Mouse (Mus musculus): ENCODE measurements around the gene Rcan1. TPM values are rescaled to one million over a fixed set of nuclear protein-coding genes. Genes with fewer than 3 reads are reported as not detected.
A peak's percentile ranks its signal among the peaks of the same experiment; 100 is the strongest.

Gene Rcan1
- polyA plus RNA-seq, 1 experiment from 2014 or later: 79.7 TPM

- WGBS: 50% methylated on average over 9 of the region's 9 CpGs
- Histone ChIP-seq H3K27me3 (0 out of 2 replicates have a peak, but pooled peaks cover 2% of the 10 kb centered on the region), H3K36me3 (no peaks in the 10 kb centered on the region), H3K4me1 (replicated peaks) (peaks cover 12% of the 10 kb centered on the region; the same call in 1 of the 2 replicates), H3K27ac (replicated peaks) (no peak overlapping the region), H3K9ac (no peak overlapping the region), H3K4me2 (no peak overlapping the region), H3K9me3 (no peaks in the 10 kb centered on the region), H3K4me3 (no peak overlapping the region)
- ATAC-seq (ENCODE audit: low FRiP score, low read depth): no peak
Measured at GRCm38 (mm10) chr16:92357023-92357422, 113.6 kb downstream of the Rcan1 start.

- Histone ChIP-seq H3K4me3 (no peak overlapping the region), H3K4me2 (no peak overlapping the region), H3K9ac (no peak overlapping the region), H3K36me3 (no peaks in the 10 kb centered on the region), H3K9me3 (no peaks in the 10 kb centered on the region), H3K4me1 (replicated peaks) (peaks cover 12% of the 10 kb centered on the region; the same call in 1 of the 2 replicates), H3K27ac (replicated peaks) (no peak overlapping the region), H3K27me3 (0 out of 2 replicates have a peak, but pooled peaks cover 2% of the 10 kb centered on the region)
- WGBS: 84% methylated on average over 11 of the region's 11 CpGs
- ATAC-seq (ENCODE audit: low FRiP score, low read depth): no peak
Measured at GRCm38 (mm10) chr16:92355982-92356381, 114.7 kb downstream of the Rcan1 start.

GRCm38 (mm10) chr16:92355366-92355765 lies 115.3 kb downstream of the Rcan1 start:
- Histone ChIP-seq H3K27me3 (0 out of 2 replicates have a peak, but pooled peaks cover 2% of the 10 kb centered on the region), H3K9me3 (no peaks in the 10 kb centered on the region), H3K9ac (no peak overlapping the region), H3K36me3 (no peaks in the 10 kb centered on the region), H3K4me1 (replicated peaks) (peaks cover 12% of the 10 kb centered on the region; the same call in 1 of the 2 replicates), H3K4me3 (no peak overlapping the region), H3K4me2 (no peak overlapping the region), H3K27ac (replicated peaks) (no peak overlapping the region)
- 89% methylated on average over 5 of the region's 5 CpGs for WGBS
- no peak for ATAC-seq (ENCODE audit: low FRiP score, low read depth)

- H3K4me1 ChIP-seq (replicated peaks): peaks cover 11% of the 10 kb centered on the region; the same call in 1 of the 2 replicates
- no peaks in the 10 kb centered on the region for H3K9me3 ChIP-seq
- no peak overlapping the region for H3K4me3 ChIP-seq
- no peak for ATAC-seq (ENCODE audit: low FRiP score, low read depth)
- H3K4me2 ChIP-seq: no peak overlapping the region
- H3K27ac ChIP-seq (replicated peaks): no peak overlapping the region
- H3K27me3 ChIP-seq: 0 out of 2 replicates have a peak, but pooled peaks cover 2% of the 10 kb centered on the region
- no peak overlapping the region for H3K9ac ChIP-seq
- 74% methylated on average over 2 of the region's 2 CpGs for WGBS
- H3K36me3 ChIP-seq: no peaks in the 10 kb centered on the region
Measured at GRCm38 (mm10) chr16:92353897-92354296, 116.8 kb downstream of the Rcan1 start.

- no peak overlapping the region for H3K4me2 ChIP-seq
- no peak for ATAC-seq (ENCODE audit: low FRiP score, low read depth)
- no peaks in the 10 kb centered on the region for H3K9me3 ChIP-seq
- 0 out of 2 replicates have a peak, but pooled peaks cover 2% of the 10 kb centered on the region for H3K27me3 ChIP-seq
- no peak overlapping the region for H3K4me3 ChIP-seq
- no peak overlapping the region for H3K27ac ChIP-seq (replicated peaks)
- no peaks in the 10 kb centered on the region for H3K36me3 ChIP-seq
- H3K4me1 ChIP-seq (replicated peaks): peaks cover 10% of the 10 kb centered on the region; the same call in 1 of the 2 replicates
- 83% methylated on average over 12 of the region's 12 CpGs for WGBS
- no peak overlapping the region for H3K9ac ChIP-seq
Measured at GRCm38 (mm10) chr16:92353295-92353694, 117.4 kb downstream of the Rcan1 start.

- WGBS: 63% methylated on average over 12 of the region's 12 CpGs
- no peak overlapping the region for H3K9ac ChIP-seq
- H3K4me1 ChIP-seq (replicated peaks): peaks cover 5% of the 10 kb centered on the region; the same call in 1 of the 2 replicates
- no peaks in the 10 kb centered on the region for H3K9me3 ChIP-seq
- no peaks in the 10 kb centered on the region for H3K27me3 ChIP-seq
- ATAC-seq (ENCODE audit: low FRiP score, low read depth): peak; percentile 81
- H3K27ac ChIP-seq (replicated peaks): no peak overlapping the region
- H3K4me3 ChIP-seq: no peak overlapping the region
- H3K4me2 ChIP-seq: no peak overlapping the region; the same call in 1 of the 2 replicates
- no peaks in the 10 kb centered on the region for H3K36me3 ChIP-seq
Measured at GRCm38 (mm10) chr16:92348941-92349340, 121.7 kb downstream of the Rcan1 start.

- Histone ChIP-seq H3K4me3 (no peak overlapping the region), H3K9me3 (no peaks in the 10 kb centered on the region), H3K36me3 (no peaks in the 10 kb centered on the region), H3K27ac (replicated peaks) (no peak overlapping the region), H3K4me1 (replicated peaks) (peaks cover 5% of the 10 kb centered on the region; the same call in 1 of the 2 replicates), H3K9ac (no peak overlapping the region), H3K27me3 (no peaks in the 10 kb centered on the region), H3K4me2 (no peak overlapping the region)
- ATAC-seq (ENCODE audit: low FRiP score, low read depth): peak; percentile 66; the same call in 1 of the 2 replicates
- WGBS: 35% methylated on average over 13 of the region's 13 CpGs
Measured at GRCm38 (mm10) chr16:92346297-92346916, 124.3 kb downstream of the Rcan1 start.

- Histone ChIP-seq H3K27ac (replicated peaks) (no peak overlapping the region), H3K9me3 (no peaks in the 10 kb centered on the region), H3K4me1 (replicated peaks) (peaks cover 14% of the 10 kb centered on the region; the same call in 1 of the 2 replicates), H3K4me3 (no peak overlapping the region), H3K9ac (no peak overlapping the region), H3K27me3 (no peaks in the 10 kb centered on the region), H3K4me2 (no peak overlapping the region), H3K36me3 (no peaks in the 10 kb centered on the region)
- ATAC-seq (ENCODE audit: low FRiP score, low read depth): no peak
- 65% methylated on average over 11 of the region's 11 CpGs for WGBS
Measured at GRCm38 (mm10) chr16:92345177-92345576, 125.5 kb downstream of the Rcan1 start.

Other genes with a start within 250 kb of the Rcan1 start
- 23.0 and 31.7 TPM in 2 replicates for gene Kcne2, start 178.5 kb downstream of the Rcan1 start, polyA plus RNA-seq (2015; fragmentation: Nextera tagmentation; extraction: Ambion mirVana)
- gene Smim11, start 169.6 kb downstream of the Rcan1 start, polyA plus RNA-seq (2015; fragmentation: Nextera tagmentation; extraction: Ambion mirVana): 59.3 and 71.4 TPM in 2 replicates
- 0.08 TPM in 1 of 2 replicates, not detected in the other for gene Fam243, start 149.4 kb downstream of the Rcan1 start, polyA plus RNA-seq (2015; fragmentation: Nextera tagmentation; extraction: Ambion mirVana)
- gene Kcne1, start 111.4 kb downstream of the Rcan1 start, polyA plus RNA-seq (2015; fragmentation: Nextera tagmentation; extraction: Ambion mirVana): 0.27 TPM in 1 of 2 replicates, not detected in the other
- gene Clic6, start 14.9 kb upstream of the Rcan1 start, polyA plus RNA-seq (2015; fragmentation: Nextera tagmentation; extraction: Ambion mirVana): 7.0 and 9.7 TPM in 2 replicates